Mouse (Mus musculus): ENCODE data around the gene Kif13a.

- TF ChIP-seq CTCF (IDR thresholded peaks at IDR 0.05; ENCODE audit: borderline replicate concordance, insufficient read depth, low read depth, low read length) (no peak), POLR2A (IDR thresholded peaks at IDR 0.05; ENCODE audit: borderline replicate concordance, insufficient read depth, low read length) (no peak)
Observed at GRCm38 (mm10) chr13:46934116-46934515, 4.4 kb upstream of the Kif13a start.

All from cerebellum, adult 2 months (tissue).